Comparison of ENCODE assay signal across 19 mouse cellular contexts in genomic region chr10:68129651-68130050, GRCm38 (mm10).
A peak's percentile ranks its signal among the peaks of the same experiment; 100 is the strongest.
DNase-seq lines count a peak whose midpoint lies in the region; ATAC-seq and TF ChIP-seq lines count a peak whose summit lies in the region.
"Had no signal": no experiment of that assay in that cellular context is flagged by ENCODE, and none has a peak within 500 bp of the region (broad histone marks: within the 10 kb centered on the region; RNA-seq: fewer than 3 reads in every experiment).

No protein-coding gene starts in this region.

- H3K9ac ChIP-seq in heart, adult 2 months (ENCODE audit: low read depth, low read length): no peak overlapping the region
- no peak overlapping the region for H3K9ac ChIP-seq in lung, embryonic 15.5 days
- H3K9ac ChIP-seq: hindbrain, embryonic 14.5 days; midbrain, embryonic 12.5 days; neural tube, embryonic 12.5 days had no signal

- no peak overlapping the region for H3K4me2 ChIP-seq in lung, embryonic 15.5 days
- H3K4me2 ChIP-seq: hindbrain, embryonic 14.5 days; midbrain, embryonic 12.5 days; neural tube, embryonic 12.5 days had no signal

- no peaks in the 10 kb centered on the region for H3K27me3 ChIP-seq in heart, adult 2 months (ENCODE audit: control insufficient read depth, insufficient read depth, low read length)
- no peaks in the 10 kb centered on the region for H3K27me3 ChIP-seq in kidney, adult 2 months (replicated peaks; ENCODE audit: control insufficient read depth, insufficient read depth, low read length)
- H3K27me3 ChIP-seq in lung, embryonic 15.5 days: no peaks in the 10 kb centered on the region
- H3K27me3 ChIP-seq: CH12.LX; midbrain, embryonic 12.5 days; neural tube, embryonic 12.5 days had no signal

- peaks cover 5% of the 10 kb centered on the region for H3K79me2 ChIP-seq in heart, adult 2 months (replicated peaks; ENCODE audit: control insufficient read depth, insufficient read depth, low read length)

- intact Hi-C loops in heart, adult 2 months (cut with DNase I): no loop called here

- H3K4me1 ChIP-seq in heart, adult 2 months (ENCODE audit: control insufficient read depth, insufficient read depth, low read length): peaks cover 38% of the 10 kb centered on the region
- H3K4me1 ChIP-seq in kidney, adult 2 months (ENCODE audit: control insufficient read depth, insufficient read depth, low read length): peaks cover 17% of the 10 kb centered on the region; the same call in 1 of the 2 replicates
- H3K4me1 ChIP-seq in lung, embryonic 15.5 days: peaks cover 80% of the 10 kb centered on the region
- H3K4me1 ChIP-seq in embryonic fibroblast, embryonic 13.5 days (ENCODE audit: control insufficient read depth, insufficient read depth, low read length): peaks cover 32% of the 10 kb centered on the region

- no peak for ATAC-seq in lung, embryonic 15.5 days (ENCODE audit: borderline replicate concordance, extremely low read depth, low FRiP score, low TSS enrichment)

- no peak overlapping the region for H3K4me3 ChIP-seq in heart, adult 2 months
- no peak overlapping the region for H3K4me3 ChIP-seq in kidney, adult 2 months (ENCODE audit: insufficient read depth, low read depth, low read length)
- no peak overlapping the region for H3K4me3 ChIP-seq in lung, embryonic 15.5 days
- no peak overlapping the region for H3K4me3 ChIP-seq in embryonic fibroblast, embryonic 13.5 days (ENCODE audit: insufficient read depth, low read length)
- H3K4me3 ChIP-seq: left cerebral cortex, adult 2 months; midbrain, embryonic 12.5 days; neural tube, embryonic 12.5 days had no signal

- no peak for TF ChIP-seq EP300 in heart, adult 2 months (IDR thresholded peaks at IDR 0.05; ENCODE audit: insufficient read depth, low read depth, low read length)

- TF ChIP-seq CTCF in heart, adult 2 months (IDR thresholded peaks at IDR 0.05): no peak
- TF ChIP-seq CTCF in kidney, adult 2 months (conservative IDR thresholded peaks at IDR 0.05; ENCODE audit: insufficient read depth, insufficient read length, low read depth, low read length): no peak
- TF ChIP-seq CTCF in embryonic fibroblast, embryonic 13.5 days (IDR thresholded peaks at IDR 0.05; ENCODE audit: borderline replicate concordance, insufficient read depth, low read length): no peak

- peak overlapping the region; percentile 86 for H3K27ac ChIP-seq in heart, adult 2 months
- H3K27ac ChIP-seq in kidney, adult 2 months (ENCODE audit: insufficient read depth, low read depth, low read length): peak overlapping the region; percentile 52; the same call in 1 of the 2 replicates
- H3K27ac ChIP-seq in lung, embryonic 15.5 days: peak overlapping the region; percentile 31; the same call in 1 of the 2 replicates
- H3K27ac ChIP-seq in embryonic fibroblast, embryonic 13.5 days (ENCODE audit: insufficient read depth, low read length): peak overlapping the region; percentile 16
- H3K27ac ChIP-seq: hindbrain, embryonic 14.5 days; midbrain, embryonic 12.5 days; neural tube, embryonic 12.5 days; stomach, postnatal 0 days had no signal

- 41% methylated on average over 7 of the region's 7 CpGs for WGBS in heart, adult 2 months
- WGBS in kidney, adult 2 months: 44% methylated on average over 7 of the region's 7 CpGs
- WGBS in lung, embryonic 15.5 days: 31% methylated on average over 7 of the region's 7 CpGs

- peak; percentile 7 to 20 for DNase-seq in heart, adult 2 months
- no peak for DNase-seq in heart, adult 9 months (ENCODE audit: low spot score in 2 of 2)
- no peak for DNase-seq in kidney, adult 2 months
- no peak for DNase-seq in kidney, postnatal 25 days
- no peak for DNase-seq in lung, postnatal 10 days
- DNase-seq: adrenal gland, postnatal 36 days; cerebellum, adult 18-20 months; cerebellum, postnatal 25 days; embryo, embryonic 11 days; kidney, postnatal 36 days; right cerebral cortex, postnatal 4 days had no signal

- no peaks in the 10 kb centered on the region for H3K9me3 ChIP-seq in lung, embryonic 15.5 days
- H3K9me3 ChIP-seq: midbrain, embryonic 12.5 days; neural tube, embryonic 12.5 days had no signal

- H3K36me3 ChIP-seq in heart, adult 2 months (ENCODE audit: control insufficient read depth, insufficient read depth, low read length): peaks cover 93% of the 10 kb centered on the region
- H3K36me3 ChIP-seq in kidney, adult 2 months (ENCODE audit: control insufficient read depth, insufficient read depth, low read length): peaks cover 13% of the 10 kb centered on the region
- peaks cover 26% of the 10 kb centered on the region for H3K36me3 ChIP-seq in lung, embryonic 15.5 days

- TF ChIP-seq POLR2A in heart, adult 2 months (IDR thresholded peaks at IDR 0.05; ENCODE audit: insufficient read depth, low read depth, low read length): no peak
- TF ChIP-seq POLR2A in kidney, adult 2 months (IDR thresholded peaks at IDR 0.05; ENCODE audit: low read depth, low read length): no peak
- TF ChIP-seq POLR2A in embryonic fibroblast, embryonic 13.5 days (IDR thresholded peaks at IDR 0.05; ENCODE audit: low read depth, low read length): no peak

Comparison
In these comparisons a context has a peak if more than half of its experiments do, and no peak if none do; other contexts are left out.
1. DNase-seq: peak in heart, adult 2 months (2 of 2); none in heart, adult 9 months (0 of 2), kidney, adult 2 months (single experiment), kidney, postnatal 25 days (0 of 2) and lung, postnatal 10 days (single experiment).
2. H3K27ac ChIP-seq: peak in every context shown above with its lines; median percentile 86 in heart, adult 2 months; 52 in kidney, adult 2 months; 31 in lung, embryonic 15.5 days; 16 in embryonic fibroblast, embryonic 13.5 days.